Mouse (Mus musculus) olfactory bulb, adult 2 months (tissue): ENCODE data around the gene Ncf1. TPM values are rescaled to one million over a fixed set of nuclear protein-coding genes. Genes with fewer than 3 reads are reported as not detected.

Experiments
- H3K27ac ChIP-seq: fragments of 200-500 bp; 2 replicates; pipeline ENCODE4 v1.5.1; 2012; ENCODE audit warnings: low read depth, low read length; ENCODE audit not compliant: insufficient read depth
- H3K4me1 ChIP-seq: fragments of 200-500 bp; 2 replicates; pipeline ENCODE4 v1.6.1; 2012; ENCODE audit warnings: low read length; ENCODE audit not compliant: control insufficient read depth, insufficient read depth
- H3K4me3 ChIP-seq: fragments of 200-500 bp; 2 replicates; pipeline ENCODE4 v1.5.1; 2012; ENCODE audit warnings: mild to moderate bottlenecking, low read depth, low read length, moderate library complexity; ENCODE audit not compliant: insufficient read depth
- CTCF ChIP-seq: fragments of 200-500 bp; IDR thresholded peaks from 2 replicates; pipeline ENCODE4 v1.5.1; 2012; ENCODE audit warnings: low read depth, mild to moderate bottlenecking, low read length, moderate library complexity; ENCODE audit not compliant: insufficient read depth
- POLR2A ChIP-seq: fragments of 200-500 bp; IDR thresholded peaks from 2 replicates; pipeline ENCODE4 v1.6.1; 2012; ENCODE audit warnings: mild to moderate bottlenecking, low read depth, low read length, moderate library complexity; ENCODE audit not compliant: insufficient read depth
- WGBS: fragments of 180-500 bp; shearing (Covaris S2); methylation state at CpG from one replicate; pipeline ENCODE4 v1.1.7; 2018; 5-methylcytosine and 5-hydroxymethylcytosine counted together
- polyA plus RNA-seq: library from polyadenylated mRNA; stranded (reverse); fragments of >200 nt; gene quantifications from 2 replicates; pipeline ENCODE4 v1.2.4, GENCODE M21; 2012; ENCODE audit warnings: low replicate concordance; ENCODE audit not compliant: missing spikeins, insufficient read depth, insufficient read length

The Ncf1 gene
- polyA plus RNA-seq = not detected in 2 replicates

DNA sequence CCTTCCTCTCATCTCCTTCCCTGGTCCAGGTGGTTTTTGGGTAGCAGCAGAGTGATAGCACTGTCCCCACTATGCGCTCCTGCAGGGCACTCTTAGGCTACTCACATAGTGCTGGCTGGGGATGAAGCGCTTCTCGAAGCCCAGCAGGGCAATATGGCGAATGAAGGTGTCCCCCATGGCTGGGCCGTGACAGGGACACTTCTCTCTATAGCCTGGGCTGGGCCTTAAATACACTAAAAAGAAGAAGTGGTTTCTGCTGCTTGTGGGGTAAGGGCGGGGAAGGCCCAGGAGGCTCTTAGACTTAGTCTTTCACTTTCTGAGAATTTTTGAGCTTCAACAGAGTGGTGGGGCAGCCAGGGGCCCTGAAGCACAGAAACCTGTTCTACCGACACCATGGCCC lies at the start of gene Ncf1:
Gene Ncf1 (minus strand): TSS at position 235 of the 400 bp plus-strand sequence.
- H3K27ac ChIP-seq = no peak within 1 kb of the TSS
- no peak within 1 kb of the TSS for H3K4me3 ChIP-seq
- peaks cover 21% of the 10 kb centered on the region for H3K4me1 ChIP-seq
- 94% methylated on average over 7 of the region's 7 CpGs for WGBS
- TF ChIP-seq POLR2A (no peak), CTCF (no peak)

DNA sequence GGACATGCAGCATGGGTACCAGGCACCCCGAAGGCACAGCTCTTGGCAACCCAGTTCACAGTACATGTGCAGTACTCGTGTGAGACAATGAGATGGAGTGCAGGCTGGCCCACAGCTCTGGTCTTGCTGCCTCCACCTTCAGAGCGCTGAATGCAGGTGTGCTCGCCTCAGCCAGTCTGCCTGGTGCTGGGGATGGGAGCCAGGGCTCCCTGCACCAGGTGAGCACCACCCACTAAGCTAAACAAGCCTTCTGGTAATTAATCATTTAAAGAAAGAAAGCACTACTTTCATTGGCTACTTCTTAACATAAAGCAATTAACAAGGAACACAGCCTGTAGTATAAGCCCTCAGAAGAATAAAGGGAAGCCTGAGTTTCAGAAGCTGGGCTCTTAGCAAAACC lies 47.7 kb upstream of the Ncf1 start:
- Histone ChIP-seq H3K27ac (no peak overlapping the region), H3K4me3 (no peak overlapping the region), H3K4me1 (peaks cover 38% of the 10 kb centered on the region)
- no peak for TF ChIP-seq POLR2A
- TF ChIP-seq CTCF = no peak
- 68% methylated on average over 4 of the region's 4 CpGs for WGBS

DNA sequence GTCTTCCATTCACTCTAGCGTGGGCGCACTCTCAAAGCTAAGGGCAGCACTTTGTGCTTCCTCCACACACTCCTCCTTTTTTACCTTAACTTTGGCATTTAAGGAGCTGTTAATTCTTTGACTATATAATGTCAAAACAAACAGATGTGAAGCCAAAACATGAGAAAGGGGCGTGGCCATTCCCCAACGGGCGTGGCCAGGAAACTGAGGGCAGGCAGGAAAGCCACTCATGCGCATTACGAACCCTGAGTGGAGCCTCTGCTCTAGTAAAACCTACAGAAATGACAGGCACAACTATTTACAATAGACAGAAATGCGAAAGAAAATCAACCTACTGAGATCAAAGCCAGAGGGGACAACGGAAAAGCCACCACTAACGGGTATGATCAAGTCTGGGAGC lies 46.1 kb upstream of the Ncf1 start:
- Histone ChIP-seq H3K27ac (peak overlapping the region; percentile 69), H3K4me3 (no peak overlapping the region)

DNA sequence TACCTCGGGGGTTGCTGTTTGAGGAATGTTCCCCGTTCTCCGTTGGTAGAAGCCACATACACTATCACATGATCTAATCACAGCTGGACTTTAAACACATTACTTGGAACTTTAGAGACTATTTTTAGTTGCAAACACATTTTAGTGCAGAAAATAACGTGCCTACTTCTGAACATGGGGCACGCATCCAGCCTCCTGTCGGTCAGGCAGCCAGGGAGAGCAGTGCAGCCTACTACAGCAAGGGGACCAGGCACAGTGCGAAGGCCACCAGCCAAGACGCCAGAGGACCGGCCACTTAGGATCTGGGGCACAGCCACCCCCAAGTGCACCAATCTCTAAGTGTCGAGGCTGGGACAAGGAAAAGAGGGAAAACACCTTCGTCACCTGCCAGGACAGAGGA lies 45.6 kb upstream of the Ncf1 start:
- 33% methylated on average over 11 of the region's 11 CpGs for WGBS
- H3K27ac ChIP-seq = peak overlapping the region; percentile 69
- no peak overlapping the region for H3K4me3 ChIP-seq
- peaks cover 46% of the 10 kb centered on the region for H3K4me1 ChIP-seq
- TF ChIP-seq POLR2A (no peak), CTCF (no peak)

More for the DNA sequence above, 46.1 kb upstream of the Ncf1 start:
- TF ChIP-seq POLR2A (no peak), CTCF (no peak)
- 71% methylated on average over 10 of the region's 10 CpGs for WGBS
- peaks cover 46% of the 10 kb centered on the region for H3K4me1 ChIP-seq

DNA sequence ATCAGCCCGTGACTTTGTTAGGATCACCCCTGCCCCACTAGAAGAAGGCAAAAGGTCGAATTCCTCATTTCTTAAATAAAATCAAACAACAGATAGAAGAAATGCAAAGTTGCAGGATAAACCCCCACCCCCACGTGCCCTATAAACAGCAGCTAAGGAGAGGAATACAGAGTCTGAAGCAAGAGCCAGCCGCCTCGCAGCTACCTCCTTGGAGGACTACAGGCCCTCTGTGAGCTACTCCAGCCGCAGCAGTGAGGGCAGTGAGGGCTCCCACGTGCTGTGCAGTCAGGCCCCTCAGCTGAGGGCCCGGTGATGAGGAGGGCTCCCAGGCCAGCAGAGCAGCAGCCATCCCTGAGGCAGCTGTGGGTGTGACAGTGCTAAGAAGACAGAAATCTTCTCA lies 44.3 kb upstream of the Ncf1 start:
- Histone ChIP-seq H3K4me1 (peaks cover 52% of the 10 kb centered on the region), H3K4me3 (no peak overlapping the region), H3K27ac (no peak overlapping the region)
- TF ChIP-seq POLR2A (no peak), CTCF (no peak)
- WGBS = 63% methylated on average over 8 of the region's 8 CpGs

DNA sequence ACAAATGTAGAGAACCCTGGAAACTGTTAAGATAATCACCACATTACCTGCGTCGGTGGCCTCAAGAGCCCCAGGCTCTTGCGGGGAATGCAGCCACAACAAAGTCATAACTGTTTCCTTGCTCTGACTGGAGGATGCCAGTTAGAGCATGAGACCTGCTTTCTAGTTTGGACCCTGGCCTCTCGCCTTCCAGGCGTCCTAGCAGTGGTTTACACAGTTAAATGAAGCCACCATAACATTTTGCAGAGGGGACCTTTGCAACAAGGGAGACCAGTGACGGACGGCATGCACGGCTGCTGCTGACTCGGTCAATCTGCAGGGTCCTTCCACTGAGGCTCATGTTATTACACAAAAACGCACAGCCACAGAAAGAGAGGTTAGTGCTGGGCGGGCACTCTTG lies 43.3 kb upstream of the Ncf1 start:
- H3K27ac ChIP-seq = peak overlapping the region; percentile 76
- TF ChIP-seq CTCF (no peak), POLR2A (no peak)
- 61% methylated on average over 11 of the region's 11 CpGs for WGBS
- no peak overlapping the region for H3K4me3 ChIP-seq
- H3K4me1 ChIP-seq = peaks cover 55% of the 10 kb centered on the region

DNA sequence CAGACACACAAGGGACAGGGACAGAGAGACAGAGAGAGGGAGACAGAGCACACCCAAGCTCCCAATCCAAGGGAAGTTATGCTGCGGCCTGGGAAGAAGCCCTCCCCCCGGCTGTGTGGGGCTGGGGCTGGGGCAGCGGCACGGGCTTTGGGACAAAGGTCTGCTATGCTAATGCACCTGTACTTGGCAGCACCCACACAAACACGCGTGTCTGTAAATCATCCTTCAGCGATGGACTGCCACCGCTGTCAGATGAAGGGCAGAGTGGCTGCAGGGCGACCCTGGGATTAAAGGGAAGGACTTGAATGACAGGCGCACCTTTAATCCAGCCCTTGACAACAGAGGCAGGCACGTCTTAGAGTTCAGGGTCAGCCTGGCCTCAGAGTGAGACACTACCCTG lies 42.0 kb upstream of the Ncf1 start:
- H3K4me1 ChIP-seq = peaks cover 59% of the 10 kb centered on the region
- no peak overlapping the region for H3K4me3 ChIP-seq
- WGBS = 83% methylated on average over 11 of the region's 11 CpGs
- H3K27ac ChIP-seq = no peak overlapping the region
- TF ChIP-seq POLR2A = no peak
- TF ChIP-seq CTCF = no peak

DNA sequence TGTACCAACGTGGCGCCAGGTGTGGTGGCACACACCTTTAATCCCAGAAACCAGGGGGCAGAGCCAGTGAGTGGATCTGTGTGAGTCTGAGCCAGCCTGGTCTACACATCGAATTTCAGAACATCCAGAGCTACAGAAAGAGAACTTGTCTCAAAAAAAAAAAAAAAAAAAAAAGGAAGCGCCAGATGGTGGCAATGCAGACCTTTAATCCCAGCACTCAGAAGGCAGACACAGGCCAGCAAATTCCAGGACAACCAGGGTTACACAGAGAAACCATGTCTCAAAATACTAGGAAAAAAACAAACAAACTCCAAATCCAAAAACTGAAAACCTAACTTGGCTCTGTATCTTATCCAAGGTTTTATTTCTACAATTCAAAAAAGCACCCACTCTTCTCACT lies 41.1 kb upstream of the Ncf1 start:
- no peak for TF ChIP-seq POLR2A
- TF ChIP-seq CTCF = no peak
- peaks cover 57% of the 10 kb centered on the region for H3K4me1 ChIP-seq
- H3K27ac ChIP-seq = no peak overlapping the region
- WGBS = 73% methylated on average over 4 of the region's 4 CpGs
- no peak overlapping the region for H3K4me3 ChIP-seq

DNA sequence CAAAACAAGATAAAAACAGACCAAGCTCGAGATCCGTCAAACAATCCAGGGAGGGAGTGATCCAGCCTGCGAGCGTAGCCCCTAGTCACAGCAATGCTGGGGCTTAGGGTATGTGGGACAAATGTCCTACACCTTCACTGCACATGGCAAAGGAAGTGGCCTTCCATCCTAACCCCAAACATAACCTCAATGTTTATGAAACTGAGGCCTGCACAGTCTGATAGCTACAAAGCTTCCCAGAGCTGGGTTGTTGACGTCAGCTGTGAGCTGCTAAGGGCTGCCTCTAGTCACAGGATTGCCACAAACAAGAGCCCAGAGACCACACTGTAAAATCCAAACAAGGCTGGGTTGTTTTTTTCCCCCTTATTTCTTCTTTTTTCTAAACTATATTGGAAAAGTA lies 40.3 kb upstream of the Ncf1 start:
- 57% methylated on average over 5 of the region's 5 CpGs for WGBS
- Histone ChIP-seq H3K4me3 (no peak overlapping the region), H3K4me1 (peaks cover 50% of the 10 kb centered on the region), H3K27ac (no peak overlapping the region)
- TF ChIP-seq POLR2A (no peak), CTCF (no peak)

DNA sequence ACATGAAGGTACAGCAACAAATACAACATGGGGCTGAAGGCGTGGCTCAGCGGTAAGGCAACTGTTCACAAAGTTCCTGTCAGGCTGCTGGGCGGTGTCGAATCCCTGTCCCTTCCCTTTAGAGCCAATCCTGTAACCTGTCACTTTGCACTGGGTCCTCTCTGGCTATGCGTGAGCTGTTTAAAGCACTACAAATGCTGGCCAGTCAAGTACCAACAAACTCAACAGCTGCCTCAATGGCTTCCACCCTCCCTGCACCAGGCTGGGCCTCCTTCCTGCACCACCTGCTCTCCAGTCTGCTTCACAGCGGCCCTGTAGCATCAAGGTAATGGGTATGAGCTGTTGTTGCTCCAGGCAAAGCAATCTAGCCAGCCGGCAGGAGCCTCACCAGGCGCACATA lies 39.3 kb upstream of the Ncf1 start:
- Histone ChIP-seq H3K27ac (no peak overlapping the region), H3K4me3 (no peak overlapping the region), H3K4me1 (peaks cover 44% of the 10 kb centered on the region)
- TF ChIP-seq CTCF (no peak), POLR2A (no peak)
- WGBS = 98% methylated on average over 8 of the region's 8 CpGs
